Mouse (Mus musculus) frontal cortex, adult 2 months (tissue): ENCODE data around the gene Itpr1. TPM values are rescaled to one million over a fixed set of nuclear protein-coding genes. Genes with fewer than 3 reads are reported as not detected.

Source experiments
- DNase-seq, 2 experiments: peaks; one replicate each; pipeline ENCODE4 v3.0.0; 2022; ENCODE audit warnings: low spot score in 1 of 2; ENCODE audit errors: extremely low spot score in 1 of 2
- polyA plus RNA-seq: library from polyadenylated mRNA; depleted of rRNA; stranded (reverse); fragments of >200 nt; gene quantifications from 2 replicates; pipeline ENCODE4 v1.2.3, GENCODE M21; 2012

Itpr1 gene
- polyA plus RNA-seq, 1 experiment, result 128 TPM

- DNase-seq, result no peak
These were observed 215.5 kb downstream of the Itpr1 start for GRCm38 (mm10) chr6:108428383-108428782.

GRCm38 (mm10) chr6:108429950-108430349 lies 217.1 kb downstream of the Itpr1 start:
- no peak for DNase-seq

GRCm38 (mm10) chr6:108431193-108431592 lies 218.3 kb downstream of the Itpr1 start:
- no peak for DNase-seq

GRCm38 (mm10) chr6:108432836-108433235 lies 219.9 kb downstream of the Itpr1 start:
- DNase-seq, result no peak

- DNase-seq, result peak in 1 of 2 experiments; percentile 49
These were observed 221.9 kb downstream of the Itpr1 start for GRCm38 (mm10) chr6:108434816-108435215.

GRCm38 (mm10) chr6:108435467-108435866 lies 222.6 kb downstream of the Itpr1 start:
- DNase-seq, result peak in 1 of 2 experiments; percentile 57

GRCm38 (mm10) chr6:108436608-108437007 lies 223.7 kb downstream of the Itpr1 start:
- peak in 1 of 2 experiments; percentile 66 for DNase-seq

DNA sequence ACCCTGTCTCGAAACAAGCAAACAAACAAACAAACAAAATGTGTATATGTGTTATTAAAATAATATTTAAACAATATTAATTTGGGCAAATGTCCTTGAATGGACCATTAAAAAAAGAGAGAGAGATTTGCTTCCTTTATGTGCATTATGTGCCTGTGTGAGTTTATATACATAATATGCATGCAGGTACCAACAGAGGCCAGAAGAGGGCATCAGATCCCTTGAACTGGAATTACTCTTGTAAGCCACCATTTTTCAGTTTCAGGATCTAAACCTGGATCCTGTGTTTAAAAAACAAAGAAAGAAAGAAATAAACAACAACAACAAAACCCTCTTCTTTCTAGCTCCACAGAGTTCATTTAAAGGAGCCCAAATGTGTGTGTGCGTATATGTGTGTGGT lies 228.4 kb downstream of the Itpr1 start:
- no peak for DNase-seq

- no peak for DNase-seq
These were observed 229.4 kb downstream of the Itpr1 start for GRCm38 (mm10) chr6:108442291-108442690.

- DNase-seq, result peak in 1 of 2 experiments; percentile 85
These were observed 231.5 kb downstream of the Itpr1 start for GRCm38 (mm10) chr6:108444435-108444834.

DNA sequence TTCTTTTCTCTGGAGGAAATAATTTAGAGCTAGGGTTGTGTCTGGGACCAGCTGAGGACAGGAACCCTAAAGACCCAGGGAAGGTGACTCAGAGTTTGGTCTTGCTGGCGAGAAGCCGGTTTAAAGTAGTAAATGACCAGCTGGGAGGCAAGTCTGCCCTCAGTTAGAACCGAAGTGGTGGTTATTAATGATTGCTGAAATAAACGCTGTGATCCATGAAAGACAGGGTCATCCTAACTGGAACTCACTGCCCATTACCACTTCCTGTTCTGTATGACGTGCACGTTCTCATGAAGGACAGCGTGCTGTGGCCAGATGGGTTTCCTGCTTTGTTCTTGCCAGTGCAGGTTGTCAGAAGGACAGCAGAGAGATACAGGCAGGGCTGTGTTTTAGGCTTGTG lies 232.1 kb downstream of the Itpr1 start:
- no peak for DNase-seq

DNA sequence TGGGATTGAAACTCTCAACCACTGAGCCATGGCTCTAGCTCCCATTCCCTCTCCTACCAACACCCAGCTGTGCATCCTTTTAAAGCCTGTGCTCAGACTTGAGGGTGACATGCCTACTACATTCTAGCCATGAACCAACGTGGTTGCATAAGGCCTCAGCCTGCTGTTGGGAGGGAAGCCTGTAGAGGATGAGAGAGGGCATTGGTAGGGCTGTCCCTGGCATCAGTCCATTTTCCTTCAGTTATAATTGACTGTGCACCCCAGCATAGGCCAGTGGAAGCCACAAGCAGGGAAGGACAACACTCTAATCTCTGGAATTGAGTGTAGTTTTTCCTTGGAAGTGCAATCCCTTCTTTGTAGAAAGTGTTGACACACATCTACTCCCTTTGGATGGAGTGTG lies 233.9 kb downstream of the Itpr1 start:
- no peak for DNase-seq

DNA sequence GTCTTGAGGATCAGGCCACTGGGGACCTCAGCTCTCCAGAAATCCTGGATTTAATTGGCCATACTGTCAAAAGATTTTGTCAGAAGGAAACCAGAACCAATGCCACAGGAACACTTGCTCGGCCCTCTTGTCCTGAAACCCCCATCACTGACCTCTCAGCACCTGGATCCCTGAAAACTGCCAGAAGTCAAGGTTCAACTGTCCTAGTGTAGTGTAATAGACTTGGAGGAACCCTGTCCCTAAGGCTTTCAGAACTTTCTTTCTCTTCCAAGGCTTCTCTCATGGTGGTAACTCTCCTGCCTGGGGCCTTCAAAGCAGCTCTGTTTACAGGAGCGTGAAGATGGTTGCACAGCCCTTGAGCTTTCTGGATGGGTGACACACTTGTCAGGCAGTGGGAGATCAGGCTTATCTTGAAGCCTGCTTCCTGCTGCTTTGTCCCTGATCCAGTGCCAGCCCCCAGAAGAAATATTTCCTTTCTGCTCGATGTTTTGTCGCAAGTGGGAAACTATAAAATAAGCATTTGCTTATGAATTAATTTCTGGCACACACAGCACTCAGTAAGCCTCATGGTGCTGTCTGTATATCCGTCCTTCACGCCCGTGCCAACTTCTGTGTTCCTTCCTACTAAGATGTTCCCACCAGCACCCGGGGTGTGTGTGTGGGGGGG lies 234.4 kb downstream of the Itpr1 start:
- peak in 1 of 2 experiments; percentile 68 for DNase-seq

DNA sequence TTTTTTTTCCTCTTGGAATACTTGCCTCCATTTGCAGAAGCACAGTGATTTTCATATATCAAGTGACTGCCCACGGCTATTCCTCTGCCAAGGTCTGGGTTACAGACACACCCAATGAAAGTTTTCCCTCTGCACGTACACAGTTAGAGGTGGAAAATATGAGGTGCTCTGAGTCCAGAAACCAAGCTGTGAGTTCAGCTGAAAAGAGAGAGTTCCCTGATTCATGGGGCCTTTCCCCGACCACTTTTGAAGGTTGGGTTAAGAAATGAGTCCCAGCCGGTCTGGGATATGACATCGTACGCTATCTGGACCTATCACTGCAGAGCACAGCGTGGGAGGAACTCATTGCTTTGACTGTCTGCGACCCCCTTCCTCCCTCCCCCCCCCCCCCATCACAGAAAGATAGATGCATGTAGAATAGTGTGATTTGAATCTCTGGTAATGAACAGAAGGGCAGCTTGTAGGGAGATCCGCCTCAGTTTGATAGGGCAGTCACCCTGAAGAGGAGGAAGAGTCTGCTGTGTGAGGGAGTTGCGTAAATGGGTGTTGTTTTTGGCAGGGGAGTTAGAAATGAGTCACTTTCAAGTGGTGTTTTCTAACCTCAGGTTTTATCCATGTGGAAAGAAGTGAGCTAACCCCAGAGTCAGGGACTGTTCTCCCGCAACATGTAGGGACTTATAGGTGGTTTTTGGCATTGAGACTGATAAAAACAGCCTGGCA lies 235.3 kb downstream of the Itpr1 start:
- peak in 1 of 2 experiments; percentile 51 for DNase-seq

DNA sequence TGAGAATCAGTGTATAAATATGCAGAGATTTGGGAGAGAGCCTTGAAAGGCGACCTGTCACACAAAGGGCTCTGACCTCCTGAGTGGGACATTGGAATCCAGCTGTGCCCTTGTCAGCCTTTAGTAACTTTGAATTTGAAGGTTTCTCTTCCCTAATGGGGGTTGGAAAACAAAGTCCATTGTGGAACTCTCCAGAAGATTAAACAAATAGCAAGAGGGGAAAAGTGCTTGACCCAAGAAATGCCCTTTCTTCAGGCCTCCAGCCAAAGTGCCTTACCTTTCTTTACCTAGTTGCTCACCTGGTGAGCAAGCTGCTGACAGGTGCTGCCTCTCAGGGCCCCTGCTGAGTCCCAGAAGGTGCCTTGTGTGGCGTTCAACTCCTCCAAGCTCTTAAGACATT lies 236.0 kb downstream of the Itpr1 start:
- DNase-seq, result no peak

GRCm38 (mm10) chr6:108451536-108451935 lies 238.6 kb downstream of the Itpr1 start:
- DNase-seq, result peak in 1 of 2 experiments; percentile 64

DNA sequence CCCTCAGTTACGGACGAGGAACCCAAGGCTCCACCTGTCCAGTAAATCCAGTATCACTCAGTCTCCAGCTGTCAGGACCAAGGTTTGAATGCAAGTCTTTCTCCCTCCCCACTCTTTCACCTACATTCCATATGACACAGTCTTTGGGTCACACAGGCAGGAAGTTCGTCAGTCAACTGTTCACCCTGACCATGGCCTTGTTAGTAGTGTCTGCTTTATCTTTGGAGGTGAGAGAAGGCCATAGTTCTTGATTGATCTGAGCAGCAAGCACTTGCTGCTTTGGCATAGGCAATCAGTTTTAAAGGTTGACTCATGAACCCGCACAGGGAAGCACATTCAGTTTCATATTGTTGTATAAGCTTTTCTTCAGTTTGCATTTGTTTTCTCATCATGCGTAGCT lies 240.7 kb downstream of the Itpr1 start:
- DNase-seq, result no peak

DNA sequence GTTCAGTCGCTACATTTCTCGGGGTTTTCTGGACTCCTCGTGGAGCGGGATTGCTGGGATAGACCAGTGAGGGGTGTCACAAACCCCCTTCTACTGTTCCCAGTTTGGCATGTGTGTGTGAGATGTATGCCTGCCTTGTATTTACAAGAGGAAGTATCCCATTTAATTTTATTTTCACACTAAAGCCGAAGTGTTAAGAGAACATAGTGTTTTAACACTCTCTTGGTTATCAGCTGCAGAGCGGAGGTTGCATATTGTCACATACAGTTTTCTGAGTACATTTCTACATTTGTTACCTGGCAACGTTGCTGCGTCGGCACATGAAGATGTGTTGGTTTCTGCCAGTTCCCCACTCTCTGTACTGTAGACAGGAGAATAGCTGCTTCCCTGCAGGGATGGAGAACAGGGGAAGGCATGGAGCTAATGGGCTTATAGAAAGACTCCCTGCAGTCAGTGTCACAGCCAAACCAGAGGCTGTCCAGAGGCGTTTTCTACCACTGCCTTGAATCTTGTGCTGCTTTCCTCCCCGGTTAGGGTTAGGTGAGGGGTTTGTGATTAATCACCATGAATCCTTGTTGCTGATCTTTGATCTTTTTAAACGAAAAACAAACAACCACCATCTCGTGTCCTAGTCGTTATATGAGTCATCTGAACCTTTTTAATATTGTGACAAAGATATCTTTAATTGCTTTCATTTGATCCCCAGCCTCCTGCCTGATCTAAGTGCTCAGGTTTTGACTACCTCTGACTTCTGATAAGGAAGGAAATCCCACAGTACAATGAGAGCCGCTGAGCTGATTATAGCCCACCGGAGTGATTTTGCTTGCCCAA lies 241.4 kb downstream of the Itpr1 start:
- peak; percentile 76 to 82 for DNase-seq

GRCm38 (mm10) chr6:108454979-108455836 lies 242.3 kb downstream of the Itpr1 start:
- DNase-seq, result no peak
